ENCODE assay signal across 18 mouse cellular contexts in the genomic region with DNA sequence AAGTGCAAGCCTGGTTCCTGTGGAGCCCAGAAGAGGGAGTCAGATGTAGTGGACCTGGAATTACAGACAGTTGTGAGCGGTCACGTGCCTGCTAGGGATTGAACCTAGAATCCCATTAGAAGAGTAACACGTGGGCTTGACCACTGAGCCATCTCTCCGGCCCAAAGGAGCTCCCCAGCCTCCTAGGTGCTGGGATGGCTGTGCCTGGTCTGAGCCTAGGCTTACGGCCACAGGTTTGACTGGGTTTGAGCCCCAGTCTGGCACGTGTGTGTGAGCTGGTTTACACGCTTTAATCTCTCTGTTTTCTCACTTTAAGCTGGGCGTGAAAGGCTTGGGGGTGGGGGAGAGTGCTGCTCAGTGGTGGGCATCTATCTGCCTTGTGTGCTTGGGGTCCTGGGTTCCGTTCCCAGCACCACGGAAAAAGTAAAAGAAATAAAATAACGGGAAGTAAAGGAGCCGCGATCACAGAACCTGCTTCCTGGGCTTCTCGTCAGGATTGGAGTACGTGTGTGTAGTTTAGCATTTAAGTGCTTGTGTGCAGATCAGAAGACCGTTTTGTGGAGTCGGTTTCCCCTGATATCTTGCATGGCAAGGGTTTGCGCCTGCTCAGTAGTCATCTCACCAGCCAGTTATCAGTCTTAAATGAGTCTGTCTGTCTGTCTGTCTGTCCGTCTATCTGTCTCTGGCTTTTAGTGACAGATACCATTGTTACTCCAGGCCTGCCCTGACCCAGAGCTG. TPM values are rescaled to one million over a fixed set of nuclear protein-coding genes. Genes with fewer than 3 reads are reported as not detected.
DNase-seq lines count a peak whose midpoint lies in the region; ATAC-seq lines count a peak whose summit lies in the region.
"Had no signal": no experiment of that assay in that cellular context is flagged by ENCODE, and none has a peak within 500 bp of the region (broad histone marks: within the 10 kb centered on the region; RNA-seq: fewer than 3 reads in every experiment).

No protein-coding gene starts in this region.

- 90% methylated on average over 19 of the region's 19 CpGs for WGBS in midbrain, embryonic 10.5 days
- WGBS in midbrain, embryonic 14.5 days, result 89% methylated on average over 19 of the region's 19 CpGs

- no peak overlapping the region for H3K9ac ChIP-seq in midbrain, embryonic 14.5 days (replicated peaks; ENCODE audit: low read length)
- H3K9ac ChIP-seq: forebrain, embryonic 12.5 days; midbrain, embryonic 15.5 days; stomach, embryonic 15.5 days had no signal

- DNase-seq in gastrocnemius, postnatal 25 days, result peak; percentile 4
- DNase-seq in gastrocnemius, postnatal 10 days, result no peak
- no peak for DNase-seq in midbrain, embryonic 10.5 days (ENCODE audit: low spot score)
- DNase-seq in midbrain, embryonic 14.5 days, result no peak
- peak; percentile 4 for DNase-seq in thymus, postnatal 14 days
- no peak for DNase-seq in thymus, postnatal 10 days (ENCODE audit: low spot score in 2 of 2)
- DNase-seq: adrenal gland, adult 8-10 months; B cell, adult 2 months; cerebellum, adult 9-11 months; heart, postnatal 10 days; kidney, postnatal 14 days; right cerebral cortex, postnatal 4 days had no signal

- no peak overlapping the region for H3K4me3 ChIP-seq in midbrain, embryonic 10.5 days
- no peak overlapping the region for H3K4me3 ChIP-seq in midbrain, embryonic 14.5 days (replicated peaks; ENCODE audit: low read depth, low read length)
- H3K4me3 ChIP-seq: forebrain, embryonic 12.5 days; midbrain, embryonic 15.5 days; myocyte; stomach, embryonic 15.5 days had no signal

- H3K27me3 ChIP-seq in midbrain, embryonic 10.5 days (ENCODE audit: low read depth, poor library complexity, severe bottlenecking), result no peaks in the 10 kb centered on the region
- no peaks in the 10 kb centered on the region for H3K27me3 ChIP-seq in midbrain, embryonic 14.5 days (ENCODE audit: control insufficient read depth, insufficient read depth, low read length)
- H3K27me3 ChIP-seq: forebrain, embryonic 12.5 days; midbrain, embryonic 15.5 days; stomach, embryonic 15.5 days had no signal

- H3K4me1 ChIP-seq in midbrain, embryonic 10.5 days, result peaks cover 41% of the 10 kb centered on the region
- peaks cover 11% of the 10 kb centered on the region for H3K4me1 ChIP-seq in midbrain, embryonic 14.5 days (ENCODE audit: control insufficient read depth, insufficient read depth, low read length)

- 0 out of 2 replicates have a peak, but pooled peaks cover 8% of the 10 kb centered on the region for H3K36me3 ChIP-seq in midbrain, embryonic 10.5 days
- no peaks in the 10 kb centered on the region for H3K36me3 ChIP-seq in midbrain, embryonic 14.5 days (ENCODE audit: control insufficient read depth, insufficient read depth, low read length)
- H3K36me3 ChIP-seq: forebrain, embryonic 12.5 days; midbrain, embryonic 15.5 days; stomach, embryonic 15.5 days had no signal

- H3K9me3 ChIP-seq in midbrain, embryonic 10.5 days (replicated peaks), result no peaks in the 10 kb centered on the region
- H3K9me3 ChIP-seq in midbrain, embryonic 14.5 days (ENCODE audit: control insufficient read depth, low read length), result no peaks in the 10 kb centered on the region
- H3K9me3 ChIP-seq: forebrain, embryonic 12.5 days; midbrain, embryonic 15.5 days; stomach, embryonic 15.5 days had no signal

- H3K27ac ChIP-seq in midbrain, embryonic 10.5 days (replicated peaks), result 0 out of 2 replicates have a peak overlapping the region, but pooled peaks have one; percentile 42
- no peak overlapping the region for H3K27ac ChIP-seq in midbrain, embryonic 14.5 days (replicated peaks; ENCODE audit: low read depth, low read length)
- H3K27ac ChIP-seq: forebrain, embryonic 12.5 days; midbrain, embryonic 15.5 days; stomach, embryonic 15.5 days had no signal

- no peak overlapping the region for H3K4me2 ChIP-seq in midbrain, embryonic 14.5 days (ENCODE audit: low read length)
- H3K4me2 ChIP-seq: forebrain, embryonic 12.5 days; heart, embryonic 11.5 days; midbrain, embryonic 15.5 days; stomach, embryonic 15.5 days had no signal

- ATAC-seq in midbrain, embryonic 14.5 days (ENCODE audit: low FRiP score, low TSS enrichment), result no peak
- peak; percentile 35 for ATAC-seq in megakaryocyte-erythroid progenitor cell, adult 5-6 weeks (replicated peaks; ENCODE audit: low FRiP score, low TSS enrichment, poor library complexity, severe bottlenecking)
- ATAC-seq: midbrain, embryonic 15.5 days had no signal

RNA-seq across cellular contexts. Expression of a gene that starts 16.4 kb away (rescaled TPM):
- total RNA-seq in gastrocnemius, postnatal 25 days (2021), result 1 to 10 TPM; 6.0 to 7.5 TPM
- 10 to 100 TPM; 13.0 to 15.7 TPM for total RNA-seq in gastrocnemius, postnatal 10 days (2021)
- 28.1 and 30.7 TPM in 2 replicates for polyA plus RNA-seq in midbrain, embryonic 10.5 days (2016; fragmentation: Nextera tagmentation; extraction: Ambion mirVana)
- 10.1 and 11.6 TPM in 2 replicates for polyA plus RNA-seq in midbrain, embryonic 14.5 days (2014; fragmentation: Nextera tagmentation; extraction: Ambion mirVana)
- 12.3 and 15.4 TPM in 2 replicates for total RNA-seq in megakaryocyte-erythroid progenitor cell, adult 5-6 weeks (2014; fragmentation: Nextera tagmentation)
- 11.1 and 14.3 TPM in 2 replicates for total RNA-seq in megakaryocyte-erythroid progenitor cell, adult 5-6 weeks (2017)

Comparison
In these comparisons a context has a peak if more than half of its experiments do, and no peak if none do; other contexts are left out.
1. DNase-seq: peak in gastrocnemius, postnatal 25 days (single experiment) and thymus, postnatal 14 days (single experiment); none in gastrocnemius, postnatal 10 days (single experiment), midbrain, embryonic 10.5 days (single experiment), midbrain, embryonic 14.5 days (single experiment) and thymus, postnatal 10 days (0 of 2).